Mouse (Mus musculus) kidney, adult 2 months (tissue): ENCODE data around the gene Slc31a1.

Experiments used
- CTCF ChIP-seq: fragments of 200-500 bp; conservative IDR thresholded peaks from 2 replicates; pipeline ENCODE4 v1.5.1; 2011; ENCODE audit warnings: low read depth, mild to moderate bottlenecking, control low read depth, low read length, moderate library complexity, mixed read lengths; ENCODE audit not compliant: insufficient read depth, insufficient read length
- POLR2A ChIP-seq: fragments of 200-500 bp; IDR thresholded peaks from one replicate; pipeline ENCODE4 v1.6.1; 2011; ENCODE audit warnings: low read depth, low read length, control low read depth

DNA sequence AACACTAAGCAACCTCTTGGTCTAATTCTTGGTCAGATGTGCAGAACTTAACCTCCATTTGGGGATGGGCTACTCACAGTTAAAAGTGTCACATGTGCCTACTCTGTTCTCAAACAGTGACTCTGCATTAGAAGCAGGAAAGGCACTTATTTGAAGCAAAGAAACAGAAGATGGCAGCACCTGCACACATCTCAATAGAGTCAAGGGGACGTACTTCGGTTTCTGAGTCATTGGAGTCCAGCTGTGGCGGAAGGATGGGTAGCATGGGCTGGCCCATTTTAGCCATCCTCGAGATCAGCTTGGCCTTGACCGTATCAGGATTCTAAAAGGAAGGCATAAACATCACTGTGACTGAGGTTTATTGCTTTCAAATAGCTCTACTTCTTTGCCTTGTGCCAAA lies 28.6 kb upstream of the Slc31a1 start:
- TF ChIP-seq CTCF (peak; percentile 23; the same call in 1 of the 2 replicates), POLR2A (no peak)
